Comparison of ENCODE assay signal across 11 mouse cellular contexts in the genomic region with DNA sequence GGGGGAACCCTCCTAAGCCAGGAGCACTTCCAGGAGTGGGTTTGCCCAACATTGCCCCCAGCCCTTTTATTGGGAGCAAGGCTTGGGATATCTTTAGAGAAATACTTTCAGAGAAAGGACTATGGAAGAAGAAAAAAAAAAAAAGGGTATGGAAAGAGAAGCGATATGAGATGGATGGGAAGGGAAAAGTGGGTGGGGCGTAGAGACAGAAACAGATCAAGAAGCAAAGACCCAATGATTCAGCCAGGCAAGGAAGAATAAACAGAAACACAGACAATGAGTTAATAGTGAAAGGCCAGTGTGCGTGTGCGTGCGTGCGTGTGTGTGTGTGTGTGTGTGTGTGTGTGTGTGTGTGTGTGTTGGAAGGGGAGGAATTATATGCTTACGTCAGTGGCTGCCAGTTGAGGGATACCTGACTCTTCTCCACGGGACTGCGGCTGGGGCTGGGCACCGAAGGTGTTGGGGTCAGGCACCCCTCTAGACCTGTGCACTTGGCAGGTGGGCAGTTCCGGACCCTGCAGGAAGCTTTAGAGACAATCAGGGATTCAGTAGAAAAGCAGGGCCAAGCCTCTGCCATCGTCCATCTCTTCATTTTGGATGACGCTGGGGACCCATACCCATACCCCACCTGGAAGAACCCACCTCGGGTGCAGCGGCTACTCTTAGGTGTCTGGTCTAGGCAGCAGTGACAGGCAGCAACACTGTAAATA. TPM values are rescaled to one million over a fixed set of nuclear protein-coding genes. Genes with fewer than 3 reads are reported as not detected.
DNase-seq lines count a peak whose midpoint lies in the region; ATAC-seq and TF ChIP-seq lines count a peak whose summit lies in the region.
"Had no signal": no experiment of that assay in that cellular context is flagged by ENCODE, and none has a peak within 500 bp of the region (broad histone marks: within the 10 kb centered on the region; RNA-seq: fewer than 3 reads in every experiment).

No protein-coding gene starts in this region.

- WGBS in kidney, embryonic 14.5 days = 52% methylated on average over 15 of the region's 15 CpGs
- 59% methylated on average over 15 of the region's 15 CpGs for WGBS in embryonic facial prominence, embryonic 10.5 days
- 52% methylated on average over 15 of the region's 15 CpGs for WGBS in limb, embryonic 10.5 days

- H3K9ac ChIP-seq in kidney, embryonic 14.5 days (ENCODE audit: low read depth, low read length) = no peak overlapping the region
- H3K9ac ChIP-seq in MEL (ENCODE audit: control insufficient read depth, low read depth, low read length, poor library complexity, severe bottlenecking) = peak overlapping the region; percentile 43

- TF ChIP-seq CTCF in MEL (IDR thresholded peaks at IDR 0.05 in 2 of 3, conservative IDR thresholded peaks at IDR 0.05 in 1 of 3; ENCODE audit: control insufficient read depth in 1 of 3, insufficient read depth in 1 of 3, low read depth in 2 of 3, low read length in 3 of 3, poor library complexity in 1 of 3, severe bottlenecking in 1 of 3) = no peak

- no peak overlapping the region for H3K4me2 ChIP-seq in kidney, embryonic 14.5 days (replicated peaks; ENCODE audit: low read depth, low read length)

- TF ChIP-seq POLR2A in MEL (IDR thresholded peaks at IDR 0.05; ENCODE audit: control insufficient read depth in 1 of 2, insufficient read depth in 1 of 2, low read depth in 1 of 2, low read length in 2 of 2, poor library complexity in 1 of 2) = no peak

- no peak for TF ChIP-seq EP300 in MEL (IDR thresholded peaks at IDR 0.05; ENCODE audit: low read depth in 1 of 2, low read length in 2 of 2)

- H3K4me1 ChIP-seq in kidney, embryonic 14.5 days (ENCODE audit: control insufficient read depth, insufficient read depth, low read length) = peaks cover 48% of the 10 kb centered on the region
- peaks cover 0 to 13% of the 10 kb centered on the region in 2 experiments; a peak in 2 of 4 replicates for H3K4me1 ChIP-seq in MEL (ENCODE audit: control insufficient read depth in 1 of 2, insufficient read depth in 2 of 2, low read length in 2 of 2)
- H3K4me1 ChIP-seq in embryonic facial prominence, embryonic 10.5 days = peaks cover 67% of the 10 kb centered on the region
- H3K4me1 ChIP-seq in limb, embryonic 10.5 days = peaks cover 64% of the 10 kb centered on the region

- peaks cover 7% of the 10 kb centered on the region; the same call in 1 of the 2 replicates for H3K79me2 ChIP-seq in MEL (ENCODE audit: control insufficient read depth, insufficient read depth, low read length, poor library complexity)

- no peaks in the 10 kb centered on the region for H3K9me3 ChIP-seq in kidney, embryonic 14.5 days (ENCODE audit: control insufficient read depth, low read length)
- H3K9me3 ChIP-seq in MEL (replicated peaks; ENCODE audit: insufficient read depth, low read length) = no peaks in the 10 kb centered on the region
- H3K9me3 ChIP-seq in embryonic facial prominence, embryonic 10.5 days = 0 out of 2 replicates have a peak, but pooled peaks cover 2% of the 10 kb centered on the region
- H3K9me3 ChIP-seq in limb, embryonic 10.5 days (replicated peaks) = no peaks in the 10 kb centered on the region
- H3K9me3 ChIP-seq: midbrain, embryonic 15.5 days had no signal

- peaks cover 75% of the 10 kb centered on the region for H3K27me3 ChIP-seq in kidney, embryonic 14.5 days (ENCODE audit: control insufficient read depth, insufficient read depth, low read length)
- no peaks in the 10 kb centered on the region; a peak in 1 of 4 replicates for H3K27me3 ChIP-seq in MEL (ENCODE audit: control insufficient read depth in 1 of 2, insufficient read depth in 2 of 2, low read length in 2 of 2)
- H3K27me3 ChIP-seq in embryonic facial prominence, embryonic 10.5 days (replicated peaks; ENCODE audit: low read depth, poor library complexity, severe bottlenecking) = peaks cover 99% of the 10 kb centered on the region
- H3K27me3 ChIP-seq in limb, embryonic 10.5 days (ENCODE audit: low read depth, poor library complexity, severe bottlenecking) = peaks cover 94% of the 10 kb centered on the region

- H3K27ac ChIP-seq in kidney, embryonic 14.5 days (ENCODE audit: low read depth, low read length) = 0 out of 2 replicates have a peak overlapping the region, but pooled peaks have one; percentile 30
- H3K27ac ChIP-seq in MEL (ENCODE audit: control insufficient read depth, low read depth, low read length) = no peak overlapping the region
- H3K27ac ChIP-seq in embryonic facial prominence, embryonic 10.5 days (replicated peaks) = no peak overlapping the region
- H3K27ac ChIP-seq in limb, embryonic 10.5 days = no peak overlapping the region
- H3K27ac ChIP-seq: midbrain, embryonic 15.5 days had no signal

- no peaks in the 10 kb centered on the region for H3K36me3 ChIP-seq in kidney, embryonic 14.5 days (ENCODE audit: control insufficient read depth, insufficient read depth, low read length)
- peaks cover 0 to 2% of the 10 kb centered on the region in 2 experiments; a peak in 2 of 4 replicates for H3K36me3 ChIP-seq in MEL (ENCODE audit: control insufficient read depth in 1 of 2, insufficient read depth in 2 of 2, low read length in 2 of 2)
- no peaks in the 10 kb centered on the region for H3K36me3 ChIP-seq in embryonic facial prominence, embryonic 10.5 days (replicated peaks)
- H3K36me3 ChIP-seq in limb, embryonic 10.5 days = no peaks in the 10 kb centered on the region
- H3K36me3 ChIP-seq: midbrain, embryonic 15.5 days had no signal

- no peak for TF ChIP-seq RAD21 in MEL (IDR thresholded peaks at IDR 0.05; ENCODE audit: low read depth, low read length)

- DNase-seq in kidney, adult 8-10 months = no peak
- DNase-seq in MEL (ENCODE audit: low read depth, low spot score) = peak; percentile 32
- DNase-seq in embryonic facial prominence, embryonic 10.5 days (ENCODE audit: low spot score) = no peak
- DNase-seq in limb, embryonic 10.5 days (ENCODE audit: low spot score) = no peak
- DNase-seq in right cerebral cortex, postnatal 25 days = no peak

- H3K4me3 ChIP-seq in kidney, embryonic 14.5 days (ENCODE audit: low read length) = no peak overlapping the region
- H3K4me3 ChIP-seq in MEL (ENCODE audit: control insufficient read depth in 1 of 2, insufficient read depth in 1 of 2, low read depth in 2 of 2, low read length in 2 of 2) = no peak overlapping the region; a peak in 1 of 4 replicates
- H3K4me3 ChIP-seq in embryonic facial prominence, embryonic 10.5 days = peak overlapping the region; percentile 60
- peak overlapping the region; percentile 62; the same call in 1 of the 2 replicates for H3K4me3 ChIP-seq in limb, embryonic 10.5 days

- no peak for ATAC-seq in kidney, embryonic 14.5 days (ENCODE audit: low FRiP score, low TSS enrichment)
- ATAC-seq in inflammation-experienced regulatory T-cells, adult 6 months = no peak

TF ChIP-seq in MEL, 35 proteins besides CTCF, POLR2A, EP300 and RAD21 (continues in another document):
- TF ChIP-seq MXI1 (IDR thresholded peaks at IDR 0.05; ENCODE audit: low read depth, low read length) (no peak; the same call in 1 of the 2 replicates), MYC (IDR thresholded peaks at IDR 0.05; ENCODE audit: low read depth, low read length) (no peak), ETS1 (IDR thresholded peaks at IDR 0.05; ENCODE audit: low read depth, low read length) (no peak), POLR2AphosphoS5 (IDR thresholded peaks at IDR 0.05; ENCODE audit: borderline replicate concordance, low read depth, low read length) (no peak), NRF1 (IDR thresholded peaks at IDR 0.05; ENCODE audit: insufficient read depth, low read depth, low read length, poor library complexity, severe bottlenecking) (no peak), MYB (IDR thresholded peaks at IDR 0.05; ENCODE audit: low read depth, low read length) (no peak), ZKSCAN1 (IDR thresholded peaks at IDR 0.05; ENCODE audit: low read depth, low read length) (no peak), UBTF (IDR thresholded peaks at IDR 0.05; ENCODE audit: borderline replicate concordance, insufficient read depth, low read depth, low read length) (no peak), ZMIZ1 (IDR thresholded peaks at IDR 0.05; ENCODE audit: low read depth, low read length) (no peak), MAX (IDR thresholded peaks at IDR 0.05; ENCODE audit: low read length) (no peak), GATA1 (IDR thresholded peaks at IDR 0.05; ENCODE audit: low read depth, low read length) (no peak), USF1 (IDR thresholded peaks at IDR 0.05; ENCODE audit: low read depth, low read length) (no peak)

RNA-seq across cellular contexts. Expression of a gene that starts 2.3 kb away (rescaled TPM):
- 23.4 and 26.0 TPM in 2 replicates for polyA plus RNA-seq in kidney, embryonic 14.5 days (2014; fragmentation: Nextera tagmentation; extraction: Ambion mirVana)
- total RNA-seq in MEL (2012; rRNA removed) = 2.2 and 2.9 TPM in 2 replicates
- polyA plus RNA-seq in MEL (2012; ENCODE audit: insufficient read depth in 1 of 2, insufficient read length in 2 of 2, low read depth in 1 of 2, low replicate concordance in 2 of 2, missing spikeins in 1 of 2) = 10 to 100 TPM in 1 of 2 experiments, not detected in 1; 14.2 TPM
- polyA plus RNA-seq in embryonic facial prominence, embryonic 10.5 days (2016; fragmentation: Nextera tagmentation; extraction: Ambion mirVana) = 7.1 and 8.8 TPM in 2 replicates
- 6.7 and 10.6 TPM in 2 replicates for polyA plus RNA-seq in limb, embryonic 10.5 days (2016; fragmentation: Nextera tagmentation; extraction: Ambion mirVana)
- polyA plus RNA-seq in inflammation-experienced regulatory T-cells, adult 6 months (2017; shearing (Covaris generic)) = 1 to 10 TPM in 1 of 3 experiments, under 1 TPM in 2; 0.45 to 1.2 (median 0.50) TPM

RNA-seq across cellular contexts. Expression of a gene that starts 20.7 kb away (rescaled TPM):
- 38.4 and 41.0 TPM in 2 replicates for polyA plus RNA-seq in kidney, embryonic 14.5 days (2014; fragmentation: Nextera tagmentation; extraction: Ambion mirVana)
- total RNA-seq in MEL (2012; rRNA removed) = 24.2 and 25.4 TPM in 2 replicates
- 10 to 100 TPM in 1 of 2 experiments, not detected in 1; 77.0 TPM for polyA plus RNA-seq in MEL (2012; ENCODE audit: insufficient read depth in 1 of 2, insufficient read length in 2 of 2, low read depth in 1 of 2, low replicate concordance in 2 of 2, missing spikeins in 1 of 2)
- polyA plus RNA-seq in embryonic facial prominence, embryonic 10.5 days (2016; fragmentation: Nextera tagmentation; extraction: Ambion mirVana) = 73.2 and 80.3 TPM in 2 replicates
- 46.1 and 61.2 TPM in 2 replicates for polyA plus RNA-seq in limb, embryonic 10.5 days (2016; fragmentation: Nextera tagmentation; extraction: Ambion mirVana)
- 10 to 100 TPM; 46.9 to 59.2 (median 50.1) TPM for polyA plus RNA-seq in inflammation-experienced regulatory T-cells, adult 6 months (2017; shearing (Covaris generic))

RNA-seq across cellular contexts. Expression of a gene that starts 22.1 kb away (rescaled TPM):
- polyA plus RNA-seq in kidney, embryonic 14.5 days (2014; fragmentation: Nextera tagmentation; extraction: Ambion mirVana) = 1.9 TPM in 1 of 2 replicates, not detected in the other
- total RNA-seq in MEL (2012; rRNA removed) = 0.42 TPM in 1 of 2 replicates, not detected in the other
- 1 to 10 TPM in 1 of 2 experiments, not detected in 1; 2.7 TPM for polyA plus RNA-seq in MEL (2012; ENCODE audit: insufficient read depth in 1 of 2, insufficient read length in 2 of 2, low read depth in 1 of 2, low replicate concordance in 2 of 2, missing spikeins in 1 of 2)
- polyA plus RNA-seq in embryonic facial prominence, embryonic 10.5 days (2016; fragmentation: Nextera tagmentation; extraction: Ambion mirVana) = not detected in 2 replicates
- polyA plus RNA-seq in limb, embryonic 10.5 days (2016; fragmentation: Nextera tagmentation; extraction: Ambion mirVana) = not detected in 2 replicates
- 1 to 10 TPM in 1 of 3 experiments, not detected in 2; 4.0 TPM for polyA plus RNA-seq in inflammation-experienced regulatory T-cells, adult 6 months (2017; shearing (Covaris generic))
- total RNA-seq: gastrocnemius, postnatal 4 days had no signal
- polyA plus RNA-seq: cerebellum, adult 2 months; limb, embryonic 14.5 days; midbrain, embryonic 15.5 days had no signal

Comparison
In these comparisons a context has a peak if more than half of its experiments do, and no peak if none do; other contexts are left out.
1. H3K4me3 ChIP-seq: peak in embryonic facial prominence, embryonic 10.5 days (single experiment) and limb, embryonic 10.5 days (single experiment); none in kidney, embryonic 14.5 days (single experiment) and MEL (0 of 2).